Mouse (Mus musculus) CH12.LX (cell line): ENCODE measurements around the gene Adcy5. TPM values are rescaled to one million over a fixed set of nuclear protein-coding genes. Genes with fewer than 3 reads are reported as not detected.
A peak's percentile ranks its signal among the peaks of the same experiment; 100 is the strongest.

Experiments used
- DNase-seq: peaks from one replicate; pipeline ENCODE4 v3.0.0-alpha.2; 2013; ENCODE audit errors: extremely low read depth
- H3K27ac ChIP-seq: 2 replicates; pipeline ENCODE4 v1.5.1; 2012; ENCODE audit warnings: low read depth, mild to moderate bottlenecking, control low read depth, moderate library complexity; ENCODE audit not compliant: insufficient read depth
- H3K27me3 ChIP-seq: replicated peaks from 2 replicates; pipeline ENCODE3; 2012; ENCODE audit warnings: inconsistent platforms
- H3K36me3 ChIP-seq, 2 experiments: replicated peaks in 1 of 2; 2 replicates each; pipeline versions ENCODE3 to v1.6.1; 2012; ENCODE audit warnings: inconsistent platforms in 1 of 2, low read length in 1 of 2, mild to moderate bottlenecking in 1 of 2, mixed read lengths in 1 of 2, moderate library complexity in 1 of 2; ENCODE audit not compliant: control insufficient read depth in 1 of 2, insufficient read depth in 1 of 2
- H3K4me1 ChIP-seq, 2 experiments: 2 replicates each; pipeline ENCODE4 v1.6.1; 2012; ENCODE audit warnings: inconsistent platforms in 1 of 2, moderate library complexity in 1 of 2; ENCODE audit not compliant: insufficient read depth in 2 of 2, control insufficient read depth in 1 of 2
- H3K4me2 ChIP-seq: 2 replicates; pipeline ENCODE4 v1.6.1; 2012; ENCODE audit warnings: low read depth, mild to moderate bottlenecking, control low read depth; ENCODE audit not compliant: poor library complexity, insufficient read depth, severe bottlenecking
- H3K4me3 ChIP-seq, 3 experiments: fragments of 150-350 bp in 1 of 3; sonication (generic) in 1 of 3; replicated peaks in 1 of 3; 2 replicates each; pipeline versions ENCODE3 to v1.5.1; 2011 to 2012; ENCODE audit warnings: low read depth in 2 of 3, low read length in 2 of 3, mild to moderate bottlenecking in 2 of 3, moderate library complexity in 2 of 3, control low read depth in 1 of 3, improper control_type of control experiment in 1 of 3, inconsistent platforms in 1 of 3, mixed read lengths in 1 of 3; ENCODE audit not compliant: poor library complexity in 1 of 3
- H3K79me2 ChIP-seq: replicated peaks from 2 replicates; pipeline ENCODE4 v1.6.1; 2012; ENCODE audit warnings: mild to moderate bottlenecking, moderate library complexity; ENCODE audit not compliant: control insufficient read depth, poor library complexity, insufficient read depth, severe bottlenecking; ENCODE audit errors: extremely low read depth
- H3K9ac ChIP-seq: 2 replicates; pipeline ENCODE4 v1.6.1; 2012; ENCODE audit warnings: low read depth, mild to moderate bottlenecking, control low read depth, moderate library complexity; ENCODE audit not compliant: insufficient read depth
- H3K9me3 ChIP-seq: replicated peaks from 2 replicates; pipeline ENCODE3; 2012; ENCODE audit warnings: low read length, inconsistent platforms, mixed read lengths
- CHD1 ChIP-seq: IDR thresholded peaks from 2 replicates; pipeline ENCODE4 v1.6.1; 2012; ENCODE audit warnings: low read depth, low read length, improper control_type of control experiment, inconsistent platforms
- CTCF ChIP-seq, 2 experiments: IDR thresholded peaks in 1 of 2; conservative IDR thresholded peaks in 1 of 2; 2 replicates each; pipeline ENCODE4 v1.5.1; 2011 to 2012; ENCODE audit warnings: low read depth in 2 of 2, low read length in 2 of 2, improper control_type of control experiment in 1 of 2, inconsistent platforms in 1 of 2, mild to moderate bottlenecking in 1 of 2, moderate library complexity in 1 of 2
- E2F4 ChIP-seq: IDR thresholded peaks from 2 replicates; pipeline ENCODE4 v1.6.1; 2011; ENCODE audit warnings: low read depth, low read length, improper control_type of control experiment; ENCODE audit not compliant: insufficient replicate concordance
- ELF1 ChIP-seq: IDR thresholded peaks from 2 replicates; pipeline ENCODE4 v1.6.1; 2014; ENCODE audit warnings: low read depth, mild to moderate bottlenecking, inconsistent platforms, low read length, improper control_type of control experiment
- EP300 ChIP-seq: IDR thresholded peaks from 2 replicates; pipeline ENCODE4 v1.6.1; 2011; ENCODE audit warnings: low read length, improper control_type of control experiment
- ETS1 ChIP-seq: conservative IDR thresholded peaks from 2 replicates; pipeline ENCODE4 v1.6.1; 2012; ENCODE audit warnings: low read depth, mild to moderate bottlenecking, inconsistent platforms, low read length, improper control_type of control experiment, moderate library complexity
- IRF4 ChIP-seq: IDR thresholded peaks from 2 replicates; pipeline ENCODE4 v1.6.1; 2014; ENCODE audit warnings: low read depth, mild to moderate bottlenecking, inconsistent platforms, low read length, improper control_type of control experiment
- JUN ChIP-seq: IDR thresholded peaks from 2 replicates; pipeline ENCODE4 v1.6.1; 2011; ENCODE audit warnings: low read depth, mild to moderate bottlenecking, low read length, improper control_type of control experiment, moderate library complexity; ENCODE audit not compliant: insufficient read depth
- JUND ChIP-seq: conservative IDR thresholded peaks from 2 replicates; pipeline ENCODE4 v1.6.1; 2011; ENCODE audit warnings: low read depth, low read length, improper control_type of control experiment
- KAT2A ChIP-seq: IDR thresholded peaks from 2 replicates; pipeline ENCODE4 v1.6.1; 2012; ENCODE audit warnings: low read length, improper control_type of control experiment, inconsistent platforms; ENCODE audit not compliant: insufficient replicate concordance
- MAFK ChIP-seq: IDR thresholded peaks from 2 replicates; pipeline ENCODE4 v1.6.1; 2011; ENCODE audit warnings: low read length, improper control_type of control experiment; ENCODE audit not compliant: insufficient replicate concordance
- MAX ChIP-seq: IDR thresholded peaks from 2 replicates; pipeline ENCODE4 v1.6.1; 2011; ENCODE audit warnings: low read length, improper control_type of control experiment
- MYC ChIP-seq: IDR thresholded peaks from 2 replicates; pipeline ENCODE4 v1.6.1; 2011; ENCODE audit warnings: low read depth, mild to moderate bottlenecking, improper control_type of control experiment, low read length
- NRF1 ChIP-seq: IDR thresholded peaks from 2 replicates; pipeline ENCODE4 v1.6.1; 2014; ENCODE audit warnings: low read depth, mild to moderate bottlenecking, inconsistent platforms, low read length, improper control_type of control experiment, moderate library complexity
- PAX5 ChIP-seq: IDR thresholded peaks from 2 replicates; pipeline ENCODE4 v1.6.1; 2012; ENCODE audit warnings: low read length, inconsistent platforms, mixed read lengths
- POLR2A ChIP-seq: IDR thresholded peaks from 2 replicates; pipeline ENCODE4 v1.6.1; 2011; ENCODE audit warnings: low read depth, mild to moderate bottlenecking, improper control_type of control experiment, low read length
- SMC3 ChIP-seq: IDR thresholded peaks from 2 replicates; pipeline ENCODE4 v1.6.1; 2011; ENCODE audit warnings: low read depth, low read length, improper control_type of control experiment
- TBP ChIP-seq: conservative IDR thresholded peaks from 2 replicates; pipeline ENCODE4 v1.6.1; 2011; ENCODE audit warnings: low read depth, low read length, improper control_type of control experiment
- UBTF ChIP-seq: IDR thresholded peaks from 2 replicates; pipeline ENCODE4 v1.6.1; 2012; ENCODE audit warnings: low read depth, mild to moderate bottlenecking, inconsistent platforms, low read length, improper control_type of control experiment, moderate library complexity
- USF2 ChIP-seq: conservative IDR thresholded peaks from 2 replicates; pipeline ENCODE4 v1.6.1; 2011; ENCODE audit warnings: low read depth, low read length, improper control_type of control experiment
- ZC3H11A ChIP-seq: IDR thresholded peaks from 2 replicates; pipeline ENCODE4 v1.6.1; 2012; ENCODE audit warnings: low read depth, mild to moderate bottlenecking, inconsistent platforms, low read length, improper control_type of control experiment
- ZMIZ1 ChIP-seq: IDR thresholded peaks from 2 replicates; pipeline ENCODE4 v1.6.1; 2012; ENCODE audit warnings: low read depth, mild to moderate bottlenecking, inconsistent platforms, low read length, improper control_type of control experiment
- dilution Hi-C: fragments of 300-500 bp; cut with MboI; formaldehyde crosslinking; loops from 2 replicates; pipeline ENCODE4 v1.14.3; 2020; ENCODE audit warnings: low sequenced_read_pairs; ENCODE audit not compliant: extremely low pct_unique_long_range_greater_than_20kb, extremely low pct_ligation_motif_present
- in situ Hi-C: fragments of 300-500 bp; cut with MboI; formaldehyde crosslinking; loops from 3 replicates; pipeline ENCODE4 v1.14.3; 2019; ENCODE audit warnings: low sequenced_read_pairs, low pct_ligation_motif_present, low pct_unique_long_range_greater_than_20kb, mixed read lengths
- polyA plus RNA-seq: library from polyadenylated mRNA; unstranded; fragments of >175 nt; gene quantifications from 2 replicates; pipeline ENCODE4 v1.2.1, GENCODE M21; 2012; ENCODE audit warnings: low read depth; ENCODE audit not compliant: insufficient read length
- total RNA-seq, 2 experiments: library from RNA; depleted of rRNA; stranded (reverse); fragments of 300-350 nt in 1 of 2; fragments of >200 nt in 1 of 2; gene quantifications; 2 replicates each; pipeline ENCODE4 v1.2.3; 2012 to 2014

Adcy5 gene
- total and polyA plus RNA-seq, 3 experiments: 0.04 TPM; not detected in 2

DNA sequence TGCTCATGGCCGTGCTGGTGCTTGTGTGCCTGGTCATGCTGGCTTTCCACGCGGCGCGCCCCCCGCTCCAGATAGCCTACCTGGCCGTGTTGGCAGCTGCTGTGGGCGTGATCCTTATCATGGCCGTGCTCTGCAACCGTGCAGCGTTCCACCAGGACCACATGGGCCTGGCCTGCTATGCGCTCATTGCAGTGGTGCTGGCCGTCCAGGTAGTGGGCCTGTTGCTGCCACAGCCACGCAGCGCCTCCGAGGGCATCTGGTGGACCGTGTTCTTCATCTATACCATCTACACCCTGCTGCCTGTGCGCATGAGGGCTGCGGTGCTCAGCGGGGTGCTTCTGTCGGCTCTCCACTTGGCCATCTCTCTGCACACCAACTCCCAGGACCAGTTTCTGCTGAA lies 2.2 kb downstream of the Adcy5 start:
- TF ChIP-seq KAT2A (no peak), MAFK (no peak), MYC (no peak), ETS1 (no peak), CTCF (conservative IDR thresholded peaks at IDR 0.05 in 1 of 2, IDR thresholded peaks at IDR 0.05 in 1 of 2; ENCODE audit: low read depth in 2 of 2, low read length in 2 of 2) (no peak)
- TF ChIP-seq, all 38 proteins: peak for 0
- Histone ChIP-seq H3K4me3 (no peak overlapping the region), H3K4me1 (peaks cover 2 to 4% of the 10 kb centered on the region in 2 experiments; a peak in 2 of 4 replicates), H3K4me2 (no peak overlapping the region), H3K27me3 (peaks cover 45% of the 10 kb centered on the region), H3K27ac (no peak overlapping the region), H3K79me2 (no peaks in the 10 kb centered on the region), H3K9me3 (peaks cover 27% of the 10 kb centered on the region), H3K9ac (no peak overlapping the region), H3K36me3 (no peaks in the 10 kb centered on the region)
- in situ Hi-C loops (no loop called here), dilution Hi-C loops (no loop called here)
- no peak for DNase-seq

- H3K36me3 ChIP-seq: no peaks in the 10 kb centered on the region
- no peaks in the 10 kb centered on the region for H3K79me2 ChIP-seq
- peak; percentile 23 for DNase-seq
- no peak overlapping the region for H3K4me3 ChIP-seq
- H3K9ac ChIP-seq: no peak overlapping the region
- peaks cover 62% of the 10 kb centered on the region for H3K27me3 ChIP-seq
- TF ChIP-seq ZC3H11A (no peak), ZMIZ1 (no peak), POLR2A (no peak), SMC3 (no peak)
- peaks cover 0 to 2% of the 10 kb centered on the region in 2 experiments; a peak in 1 of 4 replicates for H3K4me1 ChIP-seq
- in situ Hi-C loops (no loop called here), dilution Hi-C loops (no loop called here)
- no peak overlapping the region for H3K27ac ChIP-seq
- no peak overlapping the region for H3K4me2 ChIP-seq
- peaks cover 20% of the 10 kb centered on the region for H3K9me3 ChIP-seq
Observed at GRCm38 (mm10) chr16:35159532-35159931, 4.9 kb downstream of the Adcy5 start.

GRCm38 (mm10) chr16:35159991-35160390 lies 5.3 kb downstream of the Adcy5 start:
- TF ChIP-seq USF2 (no peak), JUND (no peak), ELF1 (no peak), EP300 (no peak), IRF4 (no peak), TBP (no peak), PAX5 (no peak), JUN (no peak), NRF1 (no peak), POLR2A (no peak), CHD1 (no peak), UBTF (no peak), MAX (no peak), ZMIZ1 (no peak), E2F4 (no peak)
- H3K4me1 ChIP-seq: peaks cover 0 to 2% of the 10 kb centered on the region in 2 experiments; a peak in 1 of 4 replicates
- H3K4me2 ChIP-seq: no peak overlapping the region
- peaks cover 67% of the 10 kb centered on the region for H3K27me3 ChIP-seq
- dilution Hi-C loops: no loop called here
- no peak for DNase-seq
- no peak overlapping the region for H3K27ac ChIP-seq
- in situ Hi-C loops: no loop called here
- H3K79me2 ChIP-seq: no peaks in the 10 kb centered on the region
- no peak overlapping the region for H3K4me3 ChIP-seq
- no peak overlapping the region for H3K9ac ChIP-seq
- peaks cover 18% of the 10 kb centered on the region for H3K9me3 ChIP-seq
- H3K36me3 ChIP-seq: no peaks in the 10 kb centered on the region
